Mouse (Mus musculus): ENCODE results near the gene Prss42. TPM values are rescaled to one million over a fixed set of nuclear protein-coding genes. Genes with fewer than 3 reads are reported as not detected.

The Prss42 gene
- polyA plus RNA-seq, 1 experiment from 2014 or later, result not detected

DNA sequence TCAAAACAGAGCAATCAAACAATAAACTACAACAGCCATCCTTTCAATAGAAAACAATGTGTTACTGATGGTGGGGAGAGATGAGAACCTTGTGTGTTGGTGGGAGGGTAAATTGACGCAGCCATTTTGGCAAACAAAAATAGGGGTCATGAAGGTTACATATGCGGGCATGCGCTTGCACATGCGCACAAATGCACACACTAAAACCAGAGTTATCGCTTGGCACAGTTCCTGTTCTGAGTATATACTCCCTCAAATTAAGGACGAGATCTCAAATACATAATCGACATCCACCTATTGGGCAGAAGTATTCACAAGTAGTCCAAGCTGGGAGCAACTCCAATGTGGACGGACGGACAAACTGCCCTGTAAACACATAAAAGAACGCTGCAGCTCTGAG lies 25.6 kb upstream of the Prss42 start:
- Histone ChIP-seq H3K9ac (no peak overlapping the region), H3K4me2 (no peak overlapping the region), H3K4me1 (replicated peaks) (no peaks in the 10 kb centered on the region), H3K4me3 (no peak overlapping the region), H3K27me3 (no peaks in the 10 kb centered on the region), H3K9me3 (no peaks in the 10 kb centered on the region), H3K27ac (replicated peaks) (no peak overlapping the region), H3K36me3 (no peaks in the 10 kb centered on the region)
- ATAC-seq (ENCODE audit: low read depth), result no peak
- WGBS, result 94% methylated on average over 10 of the region's 10 CpGs

DNA sequence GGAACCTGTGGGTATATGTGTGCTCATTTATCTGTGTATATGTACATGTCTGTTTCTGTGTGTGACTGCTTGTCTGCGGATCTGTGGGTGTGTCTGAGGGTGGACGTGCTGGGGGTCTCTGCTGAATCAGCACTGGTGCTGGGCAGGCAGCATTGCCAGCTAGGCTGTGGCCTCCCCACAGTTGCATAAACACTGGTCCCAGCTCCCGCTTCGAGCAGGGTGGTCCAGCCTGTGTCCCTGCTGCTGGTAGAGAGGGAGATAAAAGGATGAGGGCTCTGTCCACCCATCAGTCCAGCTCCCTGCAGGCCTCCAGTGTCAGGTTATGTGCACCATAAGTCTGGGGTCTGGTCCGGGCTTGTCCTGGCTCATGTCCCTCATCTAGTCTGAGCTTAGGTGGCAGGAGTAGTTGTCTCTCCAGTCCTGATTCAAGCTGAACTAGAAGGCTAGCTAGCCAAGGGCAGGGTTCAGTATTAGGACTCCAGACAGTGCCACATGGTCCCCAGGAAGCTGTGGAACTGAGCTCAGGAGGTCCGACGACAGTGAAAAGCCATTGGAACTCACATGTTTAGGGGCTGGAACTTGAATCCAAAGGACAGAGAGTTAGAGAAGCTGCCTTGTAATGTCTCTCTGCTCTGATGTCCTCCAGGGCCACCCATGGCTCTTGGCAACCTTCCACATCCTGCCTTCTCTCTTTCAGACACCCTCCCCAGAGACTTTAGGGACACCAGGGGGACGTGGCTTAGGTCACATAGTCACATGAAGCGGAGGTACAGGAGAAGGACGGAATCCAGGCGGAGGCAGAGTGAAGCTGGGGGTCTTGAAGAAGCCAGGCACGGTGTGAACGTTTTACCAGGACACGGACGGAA lies 23.3 kb upstream of the Prss42 start:
- Histone ChIP-seq H3K9me3 (no peaks in the 10 kb centered on the region), H3K27me3 (no peaks in the 10 kb centered on the region), H3K4me3 (no peak overlapping the region), H3K4me2 (no peak overlapping the region), H3K4me1 (replicated peaks) (no peaks in the 10 kb centered on the region), H3K36me3 (no peaks in the 10 kb centered on the region), H3K27ac (replicated peaks) (0 out of 2 replicates have a peak overlapping the region, but pooled peaks have one; percentile 18), H3K9ac (no peak overlapping the region)
- ATAC-seq (ENCODE audit: low read depth), result no peak
- WGBS, result 74% methylated on average over 15 of the region's 15 CpGs

- no peaks in the 10 kb centered on the region for H3K36me3 ChIP-seq
- no peaks in the 10 kb centered on the region for H3K9me3 ChIP-seq
- WGBS, result 81% methylated on average over 10 of the region's 10 CpGs
- no peak overlapping the region for H3K4me2 ChIP-seq
- H3K27me3 ChIP-seq, result no peaks in the 10 kb centered on the region
- ATAC-seq (ENCODE audit: low read depth), result no peak
- H3K27ac ChIP-seq (replicated peaks), result no peak overlapping the region
- peaks cover 2% of the 10 kb centered on the region for H3K4me1 ChIP-seq (replicated peaks)
- H3K9ac ChIP-seq, result no peak overlapping the region
- no peak overlapping the region for H3K4me3 ChIP-seq
These were observed 22.5 kb upstream of the Prss42 start for GRCm38 (mm10) chr9:110775269-110776022.

DNA sequence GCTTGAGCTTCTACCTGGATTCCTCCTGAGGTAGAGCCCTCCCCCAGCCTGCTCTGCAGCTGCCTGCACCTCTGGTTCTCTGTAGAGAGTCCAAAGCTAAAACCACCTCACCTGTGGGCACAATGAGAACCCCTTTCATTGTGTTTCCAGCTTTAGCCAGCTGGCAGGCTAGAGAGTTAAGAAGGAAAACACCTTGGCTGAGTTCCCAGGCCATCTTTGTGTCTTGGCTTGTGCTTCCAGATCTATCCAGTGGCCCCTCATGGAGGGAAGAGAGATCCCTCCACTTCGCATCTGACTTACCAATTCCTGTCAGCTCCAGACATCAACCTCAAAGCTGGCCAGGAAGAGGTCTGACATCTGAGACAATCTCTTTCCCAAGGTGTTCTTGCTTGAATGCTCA lies 19.9 kb upstream of the Prss42 start:
- no peaks in the 10 kb centered on the region for H3K27me3 ChIP-seq
- no peaks in the 10 kb centered on the region for H3K36me3 ChIP-seq
- H3K9me3 ChIP-seq, result no peaks in the 10 kb centered on the region
- H3K4me3 ChIP-seq, result no peak overlapping the region
- no peak overlapping the region for H3K27ac ChIP-seq (replicated peaks)
- peaks cover 15% of the 10 kb centered on the region for H3K4me1 ChIP-seq (replicated peaks)
- H3K9ac ChIP-seq, result no peak overlapping the region
- 88% methylated on average over 1 of the region's 1 CpGs for WGBS
- no peak overlapping the region for H3K4me2 ChIP-seq
- ATAC-seq (ENCODE audit: low read depth), result no peak

GRCm38 (mm10) chr9:110778559-110778958 lies 19.4 kb upstream of the Prss42 start:
- Histone ChIP-seq H3K4me1 (replicated peaks) (peaks cover 15% of the 10 kb centered on the region), H3K4me2 (no peak overlapping the region), H3K36me3 (no peaks in the 10 kb centered on the region), H3K9ac (no peak overlapping the region), H3K9me3 (no peaks in the 10 kb centered on the region), H3K27me3 (no peaks in the 10 kb centered on the region), H3K27ac (replicated peaks) (no peak overlapping the region), H3K4me3 (no peak overlapping the region)
- ATAC-seq (ENCODE audit: low read depth), result no peak
- WGBS, result 87% methylated on average over 7 of the region's 7 CpGs

- whole genome bisulfite sequencing, result 59% methylated on average over 5 of the region's 5 CpGs
- Histone ChIP-seq H3K27ac (replicated peaks) (no peak overlapping the region), H3K4me2 (no peak overlapping the region), H3K4me1 (replicated peaks) (peaks cover 15% of the 10 kb centered on the region), H3K9ac (no peak overlapping the region), H3K4me3 (no peak overlapping the region), H3K27me3 (no peaks in the 10 kb centered on the region), H3K9me3 (no peaks in the 10 kb centered on the region), H3K36me3 (no peaks in the 10 kb centered on the region)
- ATAC-seq (ENCODE audit: low read depth), result no peak
These were observed 18.6 kb upstream of the Prss42 start for GRCm38 (mm10) chr9:110779242-110779913.

- peak; percentile 97 for ATAC-seq (ENCODE audit: low read depth)
- peak overlapping the region; percentile 83 for H3K9ac ChIP-seq
- peak overlapping the region; percentile 69 for H3K4me2 ChIP-seq
- no peaks in the 10 kb centered on the region for H3K36me3 ChIP-seq
- under 1% methylated on average over 36 of the region's 43 CpGs for WGBS
- no peaks in the 10 kb centered on the region for H3K27me3 ChIP-seq
- H3K9me3 ChIP-seq, result no peaks in the 10 kb centered on the region
- H3K4me3 ChIP-seq, result peak overlapping the region; percentile 50
- peaks cover 15% of the 10 kb centered on the region for H3K4me1 ChIP-seq (replicated peaks)
- H3K27ac ChIP-seq (replicated peaks), result peak overlapping the region; percentile 81
These were observed 16.7 kb upstream of the Prss42 start for GRCm38 (mm10) chr9:110781256-110781721.

DNA sequence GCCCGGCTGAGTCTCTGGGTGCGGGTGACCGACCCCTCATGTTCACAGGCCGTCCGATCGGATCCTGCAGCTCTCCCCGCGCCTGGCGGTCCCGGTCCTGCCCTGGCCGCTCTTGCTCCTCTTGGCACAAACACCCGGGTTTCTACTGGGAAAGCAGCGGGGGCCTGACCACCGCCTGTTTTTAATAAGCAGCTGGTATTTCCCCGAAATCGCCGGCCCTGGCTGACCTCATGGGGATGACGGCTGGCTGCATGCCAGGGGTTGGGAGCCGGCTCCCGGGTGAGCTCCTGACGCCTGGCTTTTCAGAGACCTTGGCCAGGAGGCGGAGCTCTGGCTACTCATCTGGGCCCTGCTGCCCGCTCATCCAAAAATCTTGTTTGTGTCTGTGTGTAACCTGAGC lies 16.2 kb upstream of the Prss42 start:
- peak overlapping the region; percentile 50 for H3K4me3 ChIP-seq

DNA sequence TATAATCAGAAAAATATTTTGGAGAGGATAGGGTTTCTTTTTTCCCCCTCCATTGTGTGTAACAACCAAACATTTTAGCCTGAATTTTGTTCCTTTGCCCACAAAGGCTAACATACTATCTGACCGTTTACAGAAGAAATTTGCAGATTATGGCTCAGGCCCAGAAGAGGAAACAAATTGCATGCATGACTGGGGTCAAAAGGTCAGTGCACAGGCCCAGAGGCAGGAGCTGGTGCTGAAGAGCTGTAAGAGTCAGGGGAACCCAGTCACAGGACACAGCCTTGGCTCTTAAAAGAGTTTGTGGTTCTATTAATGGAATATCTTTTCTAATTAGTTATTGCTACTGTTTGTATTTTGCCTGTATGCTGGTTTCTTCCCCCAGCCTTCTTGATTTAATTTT lies 14.4 kb upstream of the Prss42 start:
- Histone ChIP-seq H3K4me3 (no peak overlapping the region), H3K27me3 (no peaks in the 10 kb centered on the region), H3K9ac (no peak overlapping the region), H3K27ac (replicated peaks) (no peak overlapping the region), H3K36me3 (no peaks in the 10 kb centered on the region), H3K9me3 (no peaks in the 10 kb centered on the region), H3K4me2 (no peak overlapping the region), H3K4me1 (replicated peaks) (peaks cover 15% of the 10 kb centered on the region)
- 32% methylated on average over 1 of the region's 1 CpGs for WGBS
- ATAC-seq (ENCODE audit: low read depth), result no peak

More for the DNA sequence above, 16.2 kb upstream of the Prss42 start:
- H3K4me1 ChIP-seq (replicated peaks), result peaks cover 15% of the 10 kb centered on the region
- H3K9ac ChIP-seq, result peak overlapping the region; percentile 83
- WGBS, result 1% methylated on average over 23 of the region's 23 CpGs
- no peaks in the 10 kb centered on the region for H3K36me3 ChIP-seq
- peak overlapping the region; percentile 69 for H3K4me2 ChIP-seq
- no peaks in the 10 kb centered on the region for H3K9me3 ChIP-seq
- peak overlapping the region; percentile 81 for H3K27ac ChIP-seq (replicated peaks)
- H3K27me3 ChIP-seq, result no peaks in the 10 kb centered on the region
- ATAC-seq (ENCODE audit: low read depth), result peak; percentile 70

- H3K4me2 ChIP-seq, result no peak overlapping the region
- WGBS, result 89% methylated on average over 3 of the region's 3 CpGs
- no peak overlapping the region for H3K4me3 ChIP-seq
These were observed 9.8 kb upstream of the Prss42 start for GRCm38 (mm10) chr9:110788169-110788568.

GRCm38 (mm10) chr9:110790462-110790861 lies 7.5 kb upstream of the Prss42 start:
- H3K4me1 ChIP-seq (replicated peaks), result no peaks in the 10 kb centered on the region
- H3K27me3 ChIP-seq, result no peaks in the 10 kb centered on the region
- no peak overlapping the region for H3K9ac ChIP-seq
- H3K9me3 ChIP-seq, result no peaks in the 10 kb centered on the region
- no peak overlapping the region for H3K4me3 ChIP-seq
- no peak overlapping the region for H3K4me2 ChIP-seq
- H3K27ac ChIP-seq (replicated peaks), result no peak overlapping the region
- WGBS, result 73% methylated on average over 4 of the region's 4 CpGs
- no peaks in the 10 kb centered on the region for H3K36me3 ChIP-seq
- ATAC-seq (ENCODE audit: low read depth), result no peak

More at GRCm38 (mm10) chr9:110788169-110788568, 9.8 kb upstream of the Prss42 start:
- no peaks in the 10 kb centered on the region for H3K4me1 ChIP-seq (replicated peaks)
- H3K9ac ChIP-seq, result no peak overlapping the region
- ATAC-seq (ENCODE audit: low read depth), result no peak
- no peaks in the 10 kb centered on the region for H3K9me3 ChIP-seq
- H3K27me3 ChIP-seq, result no peaks in the 10 kb centered on the region
- no peaks in the 10 kb centered on the region for H3K36me3 ChIP-seq
- no peak overlapping the region for H3K27ac ChIP-seq (replicated peaks)

GRCm38 (mm10) chr9:110797013-110797412 lies 953 bp upstream of the Prss42 start:
- H3K36me3 ChIP-seq, result no peaks in the 10 kb centered on the region
- H3K9me3 ChIP-seq, result no peaks in the 10 kb centered on the region
- no peak overlapping the region for H3K27ac ChIP-seq (replicated peaks)
- H3K9ac ChIP-seq, result no peak overlapping the region
- no peak for ATAC-seq (ENCODE audit: low read depth)
- no peak overlapping the region for H3K4me3 ChIP-seq
- no peaks in the 10 kb centered on the region for H3K27me3 ChIP-seq
- no peaks in the 10 kb centered on the region for H3K4me1 ChIP-seq (replicated peaks)
- WGBS, result 82% methylated on average over 10 of the region's 10 CpGs
- no peak overlapping the region for H3K4me2 ChIP-seq

Measured in neural tube, embryonic 13.5 days (tissue).